Mouse (Mus musculus): ENCODE measurements around the gene Psmd13.

Gene Psmd13

GRCm38 (mm10) chr7:140946311-140946710 is 64.5 kb downstream of the Psmd13 start:
- DNase-seq = peak; percentile 95

GRCm38 (mm10) chr7:140946980-140947379 is 65.2 kb downstream of the Psmd13 start:
- peak; percentile 98 for DNase-seq

DNA sequence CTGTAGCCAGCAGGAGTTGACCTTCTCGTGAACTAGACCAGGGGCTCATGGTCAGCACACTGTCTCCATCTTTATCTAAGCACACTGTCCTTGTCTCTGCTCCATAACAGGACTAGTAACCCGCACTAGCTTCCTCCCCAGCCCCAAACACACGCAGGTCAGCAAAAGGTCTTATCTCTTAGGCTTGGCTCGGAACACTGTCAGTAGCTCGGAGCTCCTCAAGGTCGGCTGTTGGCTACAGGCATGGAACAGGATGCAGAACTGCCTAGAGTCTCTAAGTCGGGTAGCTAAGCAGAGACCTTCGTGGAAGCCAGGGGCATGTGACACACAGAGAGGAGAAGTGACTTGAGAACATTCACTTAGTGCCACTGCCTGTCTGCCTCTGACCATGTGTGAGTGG is 66.4 kb downstream of the Psmd13 start:
- DNase-seq = peak; percentile 95
